Mouse (Mus musculus): ENCODE data around the gene Isg15. TPM values are rescaled to one million over a fixed set of nuclear protein-coding genes. Genes with fewer than 3 reads are reported as not detected.
"Not testable (repeated sequence)": the region's sequence is repeated elsewhere in the genome, so short reads cannot be mapped to it uniquely, and the experiment has no call there.

The Isg15 gene
- total and polyA plus RNA-seq, 2 experiments from 2014 or later = 1.7 to 3.9 TPM

DNA sequence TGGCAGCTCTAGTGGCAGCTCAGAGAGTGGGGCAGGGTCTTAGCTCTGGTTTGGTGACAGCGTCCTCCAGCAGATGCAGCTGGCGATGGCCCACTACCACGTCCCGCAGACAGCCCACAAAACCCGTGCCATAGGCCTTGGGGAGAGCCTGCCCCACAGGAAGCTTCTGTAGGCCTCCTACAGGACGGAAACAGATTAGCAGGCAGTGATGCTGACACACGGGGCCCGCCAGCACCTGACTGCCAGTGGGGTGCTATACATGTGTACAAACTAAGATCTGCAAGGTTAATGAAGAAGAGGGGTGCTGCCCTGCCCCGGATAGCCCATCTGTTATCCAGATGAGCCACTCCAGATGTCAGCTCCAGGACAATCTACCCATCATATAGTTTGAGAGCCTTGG lies 34.1 kb downstream of the Isg15 start:
- 90% methylated on average over 9 of the region's 9 CpGs for WGBS

DNA sequence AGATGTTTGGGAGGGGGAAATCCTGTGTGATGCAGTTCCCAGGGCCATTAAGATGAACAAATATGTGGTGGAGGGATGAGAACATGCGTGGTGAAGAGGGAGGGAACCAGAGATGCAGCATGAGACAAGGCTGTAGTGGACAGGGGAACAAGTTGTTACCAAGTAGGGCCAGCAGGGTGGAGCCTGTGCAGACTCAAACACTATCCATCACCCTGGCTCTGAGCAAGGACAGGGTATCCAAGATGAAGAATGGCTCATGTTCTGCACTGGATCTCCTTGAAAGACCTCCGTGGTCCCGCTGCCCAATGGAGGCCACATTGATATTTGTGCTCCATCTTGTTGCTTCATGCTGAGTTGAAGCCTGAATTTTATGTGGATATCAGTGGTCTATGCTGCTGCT lies 45.8 kb downstream of the Isg15 start:
- Histone ChIP-seq H3K9ac (replicated peaks; ENCODE audit: low read length, poor library complexity, severe bottlenecking) (no peak overlapping the region), H3K4me3 (ENCODE audit: low read depth, low read length) (no peak overlapping the region), H3K9me3 (ENCODE audit: low read length) (no peaks in the 10 kb centered on the region), H3K27me3 (ENCODE audit: insufficient read depth, low read length) (no peaks in the 10 kb centered on the region), H3K4me1 (ENCODE audit: insufficient read depth, low read length) (no peaks in the 10 kb centered on the region), H3K4me2 (ENCODE audit: low read depth, low read length, poor library complexity, severe bottlenecking) (no peak overlapping the region), H3K36me3 (ENCODE audit: insufficient read depth, low read length) (no peaks in the 10 kb centered on the region), H3K27ac (ENCODE audit: low read depth, low read length) (no peak overlapping the region)
- WGBS = 95% methylated on average over 3 of the region's 3 CpGs
- no peak for ATAC-seq (ENCODE audit: low FRiP score)
- DNase-seq (ENCODE audit: low spot score) = no peak
- TF ChIP-seq CTCF (IDR thresholded peaks at IDR 0.05) = no peak

More for the DNA sequence above, 34.1 kb downstream of the Isg15 start:
- no peak overlapping the region for H3K9ac ChIP-seq (replicated peaks; ENCODE audit: low read length, poor library complexity, severe bottlenecking)
- no peaks in the 10 kb centered on the region for H3K4me1 ChIP-seq (ENCODE audit: insufficient read depth, low read length)
- H3K4me3 ChIP-seq (ENCODE audit: low read depth, low read length) = no peak overlapping the region
- H3K4me2 ChIP-seq (ENCODE audit: low read depth, low read length, poor library complexity, severe bottlenecking) = no peak overlapping the region
- no peaks in the 10 kb centered on the region for H3K9me3 ChIP-seq (ENCODE audit: low read length)
- H3K27me3 ChIP-seq (ENCODE audit: insufficient read depth, low read length) = no peaks in the 10 kb centered on the region
- no peak overlapping the region for H3K27ac ChIP-seq (ENCODE audit: low read depth, low read length)
- H3K36me3 ChIP-seq (ENCODE audit: insufficient read depth, low read length) = peaks cover 66% of the 10 kb centered on the region
- no peak for ATAC-seq (ENCODE audit: low FRiP score)
- TF ChIP-seq CTCF (IDR thresholded peaks at IDR 0.05) = no peak
- DNase-seq (ENCODE audit: low spot score) = no peak

GRCm38 (mm10) chr4:156150887-156151286 lies 49.7 kb downstream of the Isg15 start:
- not testable (repeated sequence) for H3K4me2 ChIP-seq (ENCODE audit: low read depth, low read length, poor library complexity, severe bottlenecking); H3K4me3 ChIP-seq (ENCODE audit: low read depth, low read length); H3K36me3 ChIP-seq (ENCODE audit: insufficient read depth, low read length); DNase-seq (ENCODE audit: low spot score); H3K27me3 ChIP-seq (ENCODE audit: insufficient read depth, low read length); ATAC-seq (ENCODE audit: low FRiP score); H3K4me1 ChIP-seq (ENCODE audit: insufficient read depth, low read length); H3K9me3 ChIP-seq (ENCODE audit: low read length); H3K9ac ChIP-seq (replicated peaks; ENCODE audit: low read length, poor library complexity, severe bottlenecking); H3K27ac ChIP-seq (ENCODE audit: low read depth, low read length)
- WGBS = 91% methylated on average over 10 of the region's 10 CpGs

Small RNAs within 50 kb of the gene (microRNA-seq; reads per million reads assigned to microRNA genes)
- gene Mir7658 (ENCODE audit: borderline number of aligned reads) = 3.4 reads per million, percentile 2 among the genes with 10 or more reads in this experiment

Other genes with a start within 250 kb of the Isg15 start
- 11.7 and 13.3 TPM in 2 replicates for gene C1qtnf12, start 238.5 kb downstream of the Isg15 start, total RNA-seq (2014; rRNA removed)
- 11.7 and 14.8 TPM in 2 replicates for gene C1qtnf12, start 238.5 kb downstream of the Isg15 start, polyA plus RNA-seq (2015; fragmentation: Nextera tagmentation; extraction: Ambion mirVana)
- 52.5 and 57.2 TPM in 2 replicates for gene B3galt6, start 208.2 kb downstream of the Isg15 start, total RNA-seq (2014; rRNA removed)
- gene B3galt6, start 208.2 kb downstream of the Isg15 start, polyA plus RNA-seq (2015; fragmentation: Nextera tagmentation; extraction: Ambion mirVana) = 31.1 and 32.2 TPM in 2 replicates
- 84.8 and 105 TPM in 2 replicates for gene Sdf4, start 207.9 kb downstream of the Isg15 start, total RNA-seq (2014; rRNA removed)
- gene Sdf4, start 207.9 kb downstream of the Isg15 start, polyA plus RNA-seq (2015; fragmentation: Nextera tagmentation; extraction: Ambion mirVana) = 111 and 112 TPM in 2 replicates
- 0.66 and 1.4 TPM in 2 replicates for gene Tnfrsf4, start 187.0 kb downstream of the Isg15 start, total RNA-seq (2014; rRNA removed)
- gene Tnfrsf4, start 187.0 kb downstream of the Isg15 start, polyA plus RNA-seq (2015; fragmentation: Nextera tagmentation; extraction: Ambion mirVana) = 0.54 and 0.78 TPM in 2 replicates
- gene Tnfrsf18, start 174.7 kb downstream of the Isg15 start, total RNA-seq (2014; rRNA removed) = not detected in 2 replicates
- gene Tnfrsf18, start 174.7 kb downstream of the Isg15 start, polyA plus RNA-seq (2015; fragmentation: Nextera tagmentation; extraction: Ambion mirVana) = 1.5 and 2.2 TPM in 2 replicates
- gene Ttll10, start 141.4 kb downstream of the Isg15 start, total RNA-seq (2014; rRNA removed) = 1.9 TPM in 1 of 2 replicates, not detected in the other
- not detected in 2 replicates for gene Ttll10, start 141.4 kb downstream of the Isg15 start, polyA plus RNA-seq (2015; fragmentation: Nextera tagmentation; extraction: Ambion mirVana)
- 28.1 and 31.1 TPM in 2 replicates for gene 9430015G10Rik, start 90.8 kb downstream of the Isg15 start, total RNA-seq (2014; rRNA removed)
- gene 9430015G10Rik, start 90.8 kb downstream of the Isg15 start, polyA plus RNA-seq (2015; fragmentation: Nextera tagmentation; extraction: Ambion mirVana) = 22.1 and 25.2 TPM in 2 replicates
- 0.44 and 0.52 TPM in 2 replicates for gene Rnf223, start 70.3 kb downstream of the Isg15 start, total RNA-seq (2014; rRNA removed)
- 0.20 and 0.23 TPM in 2 replicates for gene Rnf223, start 70.3 kb downstream of the Isg15 start, polyA plus RNA-seq (2015; fragmentation: Nextera tagmentation; extraction: Ambion mirVana)
- gene Agrn, start 3.3 kb downstream of the Isg15 start, total RNA-seq (2014; rRNA removed) = 303 and 333 TPM in 2 replicates
- gene Agrn, start 3.3 kb downstream of the Isg15 start, polyA plus RNA-seq (2015; fragmentation: Nextera tagmentation; extraction: Ambion mirVana) = 72.8 and 77.1 TPM in 2 replicates
- gene AW011738, start 2.5 kb upstream of the Isg15 start, total RNA-seq (2014; rRNA removed) = 7.5 and 8.2 TPM in 2 replicates
- gene AW011738, start 2.5 kb upstream of the Isg15 start, polyA plus RNA-seq (2015; fragmentation: Nextera tagmentation; extraction: Ambion mirVana) = 3.5 and 3.7 TPM in 2 replicates
- 1.9 and 2.0 TPM in 2 replicates for gene Perm1, start 15.1 kb upstream of the Isg15 start, total RNA-seq (2014; rRNA removed)
- gene Perm1, start 15.1 kb upstream of the Isg15 start, polyA plus RNA-seq (2015; fragmentation: Nextera tagmentation; extraction: Ambion mirVana) = 1.4 and 1.7 TPM in 2 replicates
- 46.6 and 46.7 TPM in 2 replicates for gene Plekhn1, start 34.0 kb upstream of the Isg15 start, total RNA-seq (2014; rRNA removed)
- 18.7 and 19.3 TPM in 2 replicates for gene Plekhn1, start 34.0 kb upstream of the Isg15 start, polyA plus RNA-seq (2015; fragmentation: Nextera tagmentation; extraction: Ambion mirVana)
- gene Noc2l, start 35.2 kb upstream of the Isg15 start, total RNA-seq (2014; rRNA removed) = 75.7 and 81.3 TPM in 2 replicates
- gene Noc2l, start 35.2 kb upstream of the Isg15 start, polyA plus RNA-seq (2015; fragmentation: Nextera tagmentation; extraction: Ambion mirVana) = 42.6 and 47.1 TPM in 2 replicates
- 8.9 and 9.1 TPM in 2 replicates for gene Samd11, start 54.8 kb upstream of the Isg15 start, total RNA-seq (2014; rRNA removed)
- gene Samd11, start 54.8 kb upstream of the Isg15 start, polyA plus RNA-seq (2015; fragmentation: Nextera tagmentation; extraction: Ambion mirVana) = 3.2 and 3.5 TPM in 2 replicates
- gene Vmn2r-ps159, start 130.3 kb upstream of the Isg15 start, total RNA-seq (2014; rRNA removed) = not detected in 2 replicates
- gene Vmn2r-ps159, start 130.3 kb upstream of the Isg15 start, polyA plus RNA-seq (2015; fragmentation: Nextera tagmentation; extraction: Ambion mirVana) = not detected in 2 replicates

Data from midbrain, postnatal 0 days (tissue).